Mouse (Mus musculus): ENCODE results near the gene Shcbp1l.
"Not testable (repeated sequence)": the region's sequence is repeated elsewhere in the genome, so short reads cannot be mapped to it uniquely, and the experiment has no call there.

DNA sequence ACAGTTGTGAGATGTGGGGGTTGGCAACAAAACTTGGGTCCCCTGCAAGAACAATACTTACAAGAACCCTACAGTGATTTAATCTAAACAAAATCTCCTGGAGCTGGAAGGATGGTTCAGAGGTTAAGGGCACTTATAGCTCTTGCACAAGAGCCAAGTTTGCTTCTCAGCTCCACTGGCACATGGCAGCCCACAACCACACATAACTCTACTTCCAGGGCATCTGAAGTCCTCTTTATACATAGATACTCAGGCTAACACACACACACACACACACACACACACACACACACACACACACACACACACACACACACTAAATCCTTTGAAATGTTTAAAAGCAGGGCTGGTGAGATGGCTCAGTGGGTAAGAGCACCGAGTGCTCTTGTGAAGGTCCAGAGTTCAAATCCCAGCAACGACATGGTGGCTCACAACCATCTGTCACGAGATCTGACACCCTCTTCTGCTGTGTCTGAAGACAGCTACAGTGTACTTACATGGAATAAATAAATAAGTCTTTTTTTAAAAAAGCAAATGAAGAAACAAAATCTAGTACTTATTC, 8.6 kb upstream of the Shcbp1l start:
- TF ChIP-seq TAL1, GATA1 (IDR thresholded peaks at IDR 0.05; ENCODE audit: low read length): not testable (repeated sequence)
